ENCODE assay signal across 14 mouse cellular contexts in genomic region chr17:56261166-56261565, GRCm38 (mm10). TPM values are rescaled to one million over a fixed set of nuclear protein-coding genes. Genes with fewer than 3 reads are reported as not detected.
DNase-seq lines count a peak whose midpoint lies in the region; ATAC-seq lines count a peak whose summit lies in the region.
"Had no signal": no experiment of that assay in that cellular context is flagged by ENCODE, and none has a peak within 500 bp of the region (broad histone marks: within the 10 kb centered on the region; RNA-seq: fewer than 3 reads in every experiment).

No protein-coding gene starts in this region.

- no peaks in the 10 kb centered on the region for H3K9me3 ChIP-seq in kidney, embryonic 14.5 days (ENCODE audit: control insufficient read depth, low read length)
- no peaks in the 10 kb centered on the region for H3K9me3 ChIP-seq in neural tube, embryonic 13.5 days
- H3K9me3 ChIP-seq in heart, embryonic 14.5 days (ENCODE audit: control insufficient read depth, low read length) = no peaks in the 10 kb centered on the region
- H3K9me3 ChIP-seq: embryonic facial prominence, embryonic 13.5 days; limb, embryonic 12.5 days had no signal

- H3K36me3 ChIP-seq in kidney, embryonic 14.5 days (ENCODE audit: control insufficient read depth, insufficient read depth, low read length) = peaks cover 45% of the 10 kb centered on the region
- H3K36me3 ChIP-seq in neural tube, embryonic 13.5 days = peaks cover 71% of the 10 kb centered on the region
- peaks cover 59% of the 10 kb centered on the region for H3K36me3 ChIP-seq in heart, embryonic 14.5 days (ENCODE audit: control insufficient read depth, insufficient read depth, low read length)

- H3K27me3 ChIP-seq in kidney, embryonic 14.5 days (ENCODE audit: control insufficient read depth, insufficient read depth, low read length) = no peaks in the 10 kb centered on the region
- H3K27me3 ChIP-seq in neural tube, embryonic 13.5 days = no peaks in the 10 kb centered on the region
- H3K27me3 ChIP-seq in heart, embryonic 14.5 days (ENCODE audit: control insufficient read depth, insufficient read depth, low read length) = no peaks in the 10 kb centered on the region
- H3K27me3 ChIP-seq: embryonic facial prominence, embryonic 13.5 days; limb, embryonic 12.5 days had no signal

- DNase-seq in kidney, adult 11 months = peak; percentile 58
- DNase-seq in neural tube, embryonic 10.5 days (ENCODE audit: extremely low spot score, low spot score) = no peak
- no peak for DNase-seq in urinary bladder, postnatal 10 days (ENCODE audit: low spot score)
- no peak for DNase-seq in layer of hippocampus, postnatal 36 days
- no peak for DNase-seq in T-cell, adult 2 months (ENCODE audit: low spot score)
- DNase-seq: adrenal gland, adult 2 months; lung, postnatal 4 days; thymus, postnatal 25 days had no signal

- peaks cover 20% of the 10 kb centered on the region; the same call in 1 of the 2 replicates for H3K4me1 ChIP-seq in kidney, embryonic 14.5 days (ENCODE audit: control insufficient read depth, insufficient read depth, low read length)
- H3K4me1 ChIP-seq in neural tube, embryonic 13.5 days (replicated peaks) = peaks cover 61% of the 10 kb centered on the region
- H3K4me1 ChIP-seq in heart, embryonic 14.5 days (ENCODE audit: control insufficient read depth in 2 of 2, insufficient read depth in 2 of 2, low read length in 2 of 2) = peaks cover 46 to 59% of the 10 kb centered on the region in 2 experiments

- WGBS in kidney, embryonic 14.5 days = 75% methylated on average over 3 of the region's 3 CpGs
- WGBS in neural tube, embryonic 13.5 days = 78% methylated on average over 3 of the region's 3 CpGs
- 41% methylated on average over 3 of the region's 3 CpGs for WGBS in heart, embryonic 14.5 days

- no peak overlapping the region for H3K9ac ChIP-seq in kidney, embryonic 14.5 days (ENCODE audit: low read depth, low read length)
- 0 out of 2 replicates have a peak overlapping the region, but pooled peaks have one; percentile 12 for H3K9ac ChIP-seq in neural tube, embryonic 13.5 days
- H3K9ac ChIP-seq in heart, embryonic 14.5 days (ENCODE audit: low read length) = peak overlapping the region; percentile 62
- H3K9ac ChIP-seq: limb, embryonic 12.5 days had no signal

- H3K4me3 ChIP-seq in kidney, embryonic 14.5 days (ENCODE audit: low read length) = no peak overlapping the region
- no peak overlapping the region for H3K4me3 ChIP-seq in neural tube, embryonic 13.5 days
- H3K4me3 ChIP-seq in heart, embryonic 14.5 days (ENCODE audit: control insufficient read depth in 1 of 2, insufficient read depth in 1 of 2, low read depth in 1 of 2, low read length in 2 of 2) = no peak overlapping the region
- H3K4me3 ChIP-seq: embryonic facial prominence, embryonic 13.5 days; limb, embryonic 12.5 days had no signal

- no peak for ATAC-seq in kidney, embryonic 14.5 days (ENCODE audit: low FRiP score, low TSS enrichment)
- ATAC-seq in neural tube, embryonic 13.5 days (ENCODE audit: low read depth) = no peak
- no peak for ATAC-seq in heart, embryonic 14.5 days (ENCODE audit: insufficient number of reproducible peaks, insufficient read depth, low FRiP score, low read depth)

- H3K4me2 ChIP-seq in kidney, embryonic 14.5 days (replicated peaks; ENCODE audit: low read depth, low read length) = no peak overlapping the region
- peak overlapping the region; percentile 4; the same call in 1 of the 2 replicates for H3K4me2 ChIP-seq in neural tube, embryonic 13.5 days
- H3K4me2 ChIP-seq in heart, embryonic 14.5 days (ENCODE audit: low read length) = peak overlapping the region; percentile 44
- H3K4me2 ChIP-seq: embryonic facial prominence, embryonic 13.5 days; limb, embryonic 12.5 days had no signal

- no peak overlapping the region for H3K27ac ChIP-seq in kidney, embryonic 14.5 days (ENCODE audit: low read depth, low read length)
- H3K27ac ChIP-seq in neural tube, embryonic 13.5 days (replicated peaks) = no peak overlapping the region
- H3K27ac ChIP-seq in heart, embryonic 14.5 days (replicated peaks in 1 of 2; ENCODE audit: control insufficient read depth in 1 of 2, insufficient read depth in 1 of 2, low read depth in 2 of 2, low read length in 2 of 2) = peak overlapping the region; percentile 57 to 85
- H3K27ac ChIP-seq: embryonic facial prominence, embryonic 13.5 days; limb, embryonic 12.5 days had no signal

RNA-seq across cellular contexts. Expression of gene Fem1a, which starts 4.6 kb away (rescaled TPM):
- 10.5 and 14.3 TPM in 2 replicates for polyA plus RNA-seq in kidney, embryonic 14.5 days (2014; fragmentation: Nextera tagmentation; extraction: Ambion mirVana)
- 16.6 and 19.1 TPM in 2 replicates for polyA plus RNA-seq in neural tube, embryonic 13.5 days (2015; fragmentation: Nextera tagmentation; extraction: Ambion mirVana)
- polyA plus RNA-seq in heart, embryonic 14.5 days (2014; fragmentation: Nextera tagmentation; extraction: Ambion mirVana) = 23.6 and 25.9 TPM in 2 replicates
- 10 to 100 TPM; 34.3 to 35.7 TPM for total RNA-seq in layer of hippocampus, postnatal 36 days (2021)

RNA-seq across cellular contexts. Expression of gene Ticam1, which starts 15.4 kb away (rescaled TPM):
- 4.1 and 7.2 TPM in 2 replicates for polyA plus RNA-seq in kidney, embryonic 14.5 days (2014; fragmentation: Nextera tagmentation; extraction: Ambion mirVana)
- polyA plus RNA-seq in neural tube, embryonic 13.5 days (2015; fragmentation: Nextera tagmentation; extraction: Ambion mirVana) = 1.5 and 1.7 TPM in 2 replicates
- 9.2 and 9.3 TPM in 2 replicates for polyA plus RNA-seq in heart, embryonic 14.5 days (2014; fragmentation: Nextera tagmentation; extraction: Ambion mirVana)
- 1 to 10 TPM; 6.1 to 6.7 TPM for total RNA-seq in layer of hippocampus, postnatal 36 days (2021)

RNA-seq across cellular contexts. Expression of gene Plin3, which starts 31.5 kb away (rescaled TPM):
- polyA plus RNA-seq in kidney, embryonic 14.5 days (2014; fragmentation: Nextera tagmentation; extraction: Ambion mirVana) = 65.2 and 68.7 TPM in 2 replicates
- polyA plus RNA-seq in neural tube, embryonic 13.5 days (2015; fragmentation: Nextera tagmentation; extraction: Ambion mirVana) = 21.5 and 24.7 TPM in 2 replicates
- 66.4 and 70.9 TPM in 2 replicates for polyA plus RNA-seq in heart, embryonic 14.5 days (2014; fragmentation: Nextera tagmentation; extraction: Ambion mirVana)
- 10 to 100 TPM; 10.9 to 15.0 TPM for total RNA-seq in layer of hippocampus, postnatal 36 days (2021)

RNA-seq across cellular contexts. Expression of gene Arrdc5, which starts 38.9 kb away (rescaled TPM):
- polyA plus RNA-seq in kidney, embryonic 14.5 days (2014; fragmentation: Nextera tagmentation; extraction: Ambion mirVana) = not detected in 2 replicates
- not detected in 2 replicates for polyA plus RNA-seq in neural tube, embryonic 13.5 days (2015; fragmentation: Nextera tagmentation; extraction: Ambion mirVana)
- polyA plus RNA-seq in heart, embryonic 14.5 days (2014; fragmentation: Nextera tagmentation; extraction: Ambion mirVana) = not detected in 2 replicates
- not detected for total RNA-seq in layer of hippocampus, postnatal 36 days (2021)
- total RNA-seq: adrenal gland, adult 2 months; MEL had no signal
- polyA plus RNA-seq: adrenal gland, adult 2 months; embryonic facial prominence, embryonic 13.5 days; limb, embryonic 12.5 days had no signal

RNA-seq across cellular contexts. Expression of gene Uhrf1, which starts 42.0 kb away (rescaled TPM):
- polyA plus RNA-seq in kidney, embryonic 14.5 days (2014; fragmentation: Nextera tagmentation; extraction: Ambion mirVana) = 104 and 143 TPM in 2 replicates
- 20.0 and 27.4 TPM in 2 replicates for polyA plus RNA-seq in neural tube, embryonic 13.5 days (2015; fragmentation: Nextera tagmentation; extraction: Ambion mirVana)
- polyA plus RNA-seq in heart, embryonic 14.5 days (2014; fragmentation: Nextera tagmentation; extraction: Ambion mirVana) = 42.8 and 44.6 TPM in 2 replicates
- total RNA-seq in layer of hippocampus, postnatal 36 days (2021) = 1 to 10 TPM; 1.2 to 1.3 TPM

Comparison
In these comparisons a context has a peak if more than half of its experiments do, and no peak if none do; other contexts are left out.
1. H3K27ac ChIP-seq: peak in heart, embryonic 14.5 days (2 of 2); none in kidney, embryonic 14.5 days (single experiment) and neural tube, embryonic 13.5 days (single experiment).